Mouse (Mus musculus): ENCODE measurements around the gene Vill.

Gene Vill

DNA sequence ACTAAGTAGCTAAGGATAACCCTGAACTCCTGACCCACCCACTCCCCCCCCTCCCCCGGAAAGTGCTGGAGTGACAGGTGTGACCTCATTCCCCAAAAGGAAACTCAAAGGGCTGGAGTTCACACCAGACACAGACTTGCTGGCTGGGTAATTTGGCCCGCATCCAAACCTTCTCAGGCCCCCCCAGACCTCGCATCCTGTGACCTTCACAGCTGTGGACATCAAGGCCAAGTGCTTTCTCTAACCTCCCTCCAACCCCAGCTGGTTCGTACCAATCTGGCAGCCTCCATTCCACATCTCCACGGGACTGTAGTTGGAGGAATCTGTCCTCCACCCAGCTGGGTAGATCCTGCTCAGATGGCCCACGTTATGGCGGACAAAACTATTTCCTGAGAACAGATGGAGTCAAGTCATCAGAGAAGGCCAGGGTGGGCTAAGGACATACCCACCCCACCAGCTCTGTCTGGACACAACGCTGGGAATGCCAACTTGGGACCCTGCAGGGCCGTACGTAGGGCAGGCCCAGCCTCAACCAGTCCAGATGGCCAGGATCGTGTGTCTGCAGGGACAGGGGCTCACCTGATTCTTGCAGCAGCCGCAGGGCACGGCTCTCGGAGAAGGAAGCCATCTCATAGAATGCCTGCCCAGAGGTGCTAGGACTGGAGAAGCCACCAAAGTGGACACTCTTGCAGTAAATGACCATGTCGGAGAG is 20.8 kb downstream of the Vill start:
- intact Hi-C loops (cut with DNase I) = no loop called here

DNA sequence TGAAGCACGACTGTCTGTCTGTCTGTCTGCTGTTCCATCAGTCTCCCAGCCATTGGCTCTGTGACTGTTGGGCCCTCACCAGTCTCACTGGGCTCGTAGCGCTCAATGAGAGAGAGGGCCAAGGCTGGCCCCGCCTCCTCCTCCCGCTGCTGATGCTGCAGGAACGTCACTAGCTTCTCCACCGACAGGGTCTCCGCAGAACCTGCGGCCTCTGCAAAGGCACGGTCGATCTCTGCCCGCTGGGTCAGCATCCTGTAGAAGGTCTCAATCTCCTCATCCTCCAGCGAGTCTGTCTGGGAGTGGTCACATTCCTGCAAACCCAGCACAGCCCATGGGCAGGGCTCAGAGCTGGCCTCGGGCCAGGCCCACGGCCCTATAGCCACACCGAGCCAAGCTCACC is 23.1 kb downstream of the Vill start:
- intact Hi-C loops (cut with DNase I) = no loop called here

DNA sequence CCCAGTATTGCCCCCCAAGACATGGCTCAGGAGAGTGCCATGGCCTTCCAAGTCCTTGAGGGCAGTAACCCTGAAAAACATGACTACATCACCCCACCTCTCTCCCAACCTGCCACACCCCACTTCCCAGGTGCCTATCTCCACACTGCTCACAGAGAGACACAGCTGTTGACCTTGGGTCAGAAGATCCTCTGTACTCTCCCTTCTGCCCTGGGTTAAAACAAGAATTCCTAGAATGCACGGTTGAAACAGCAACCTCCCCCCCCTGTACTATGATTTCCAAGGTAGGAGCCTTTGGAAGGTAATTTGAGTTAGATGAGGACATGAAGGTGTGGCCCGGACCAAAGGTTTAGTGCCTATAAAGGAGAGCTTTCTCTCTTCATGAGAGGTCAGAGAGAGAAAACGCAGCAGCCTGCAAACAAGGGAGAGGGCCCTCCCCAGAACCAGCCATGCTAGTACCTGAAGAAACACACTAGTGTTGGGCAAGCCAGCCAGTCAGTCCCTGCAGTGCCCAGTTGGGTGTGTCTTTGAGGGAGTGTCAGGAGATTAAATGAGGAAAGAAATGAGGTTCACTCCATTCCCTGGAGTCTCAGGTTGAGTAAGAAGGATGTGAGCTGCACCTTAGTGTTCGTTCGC is 27.6 kb downstream of the Vill start:
- intact Hi-C loops (cut with DNase I) = no loop called here

DNA sequence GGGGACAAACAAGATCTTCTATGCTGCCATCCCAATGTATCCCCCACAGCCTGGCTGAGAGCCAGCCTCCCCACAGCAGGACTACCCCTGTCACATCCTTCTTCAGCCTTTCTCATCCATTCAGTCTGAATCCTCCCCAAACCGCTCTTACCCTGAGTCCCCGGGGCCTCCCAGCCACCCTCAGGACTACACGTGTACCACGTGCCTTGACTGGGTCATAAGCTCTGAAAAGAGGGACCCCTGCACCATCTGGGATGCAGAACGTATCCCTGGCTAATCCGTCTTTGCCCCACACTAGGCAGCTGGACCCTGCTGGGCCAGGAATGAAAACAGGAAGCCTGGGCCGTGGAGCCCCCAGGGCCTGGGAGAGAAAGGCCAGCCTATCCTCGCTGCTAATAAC is 29.5 kb downstream of the Vill start:
- intact Hi-C loops (cut with DNase I) = no loop called here

DNA sequence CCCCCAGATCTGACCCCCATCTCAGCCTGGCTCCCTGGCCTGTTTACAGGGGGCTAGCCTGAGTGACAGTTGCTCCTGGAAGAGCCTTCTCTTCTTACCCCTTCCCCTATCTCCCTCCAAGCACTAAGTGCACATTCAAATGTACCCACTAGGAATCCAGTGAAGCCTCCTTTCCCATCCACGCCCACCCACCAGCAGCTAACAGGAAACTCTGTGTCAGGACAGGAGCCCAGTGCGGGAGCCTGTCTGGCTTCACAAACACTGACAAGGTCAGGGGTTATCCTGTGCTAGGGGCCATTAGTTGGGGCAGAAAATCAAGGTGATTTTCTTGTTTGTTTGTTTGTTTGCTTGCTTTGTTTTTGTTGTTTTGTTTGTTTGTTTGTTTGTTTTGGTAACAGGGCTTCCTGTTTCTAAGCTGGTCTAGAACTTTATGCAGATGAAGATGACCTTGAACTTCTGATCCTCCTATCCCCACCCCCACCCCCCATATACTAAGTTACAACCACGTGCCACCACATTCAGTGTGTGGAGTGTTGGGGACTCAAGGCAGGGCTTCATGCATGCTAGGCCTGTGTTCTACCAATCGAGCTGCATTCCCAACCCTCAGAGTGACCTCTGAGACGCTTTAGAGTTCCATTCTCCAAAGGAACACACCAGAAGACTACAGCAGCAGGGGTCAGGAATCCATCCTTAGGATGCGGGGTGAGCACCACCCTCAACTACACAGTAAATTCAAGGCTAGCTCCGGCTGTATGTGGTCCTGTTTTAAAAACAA is 30.3 kb downstream of the Vill start:
- intact Hi-C loops (cut with DNase I) = no loop called here

GRCm38 (mm10) chr9:119083966-119084365 is 31.4 kb downstream of the Vill start:
- intact Hi-C loops (cut with DNase I) = no loop called here

GRCm38 (mm10) chr9:119086451-119086850 is 33.9 kb downstream of the Vill start:
- intact Hi-C loops (cut with DNase I) = no loop called here

GRCm38 (mm10) chr9:119087309-119087708 is 34.7 kb downstream of the Vill start:
- intact Hi-C loops (cut with DNase I) = no loop called here

DNA sequence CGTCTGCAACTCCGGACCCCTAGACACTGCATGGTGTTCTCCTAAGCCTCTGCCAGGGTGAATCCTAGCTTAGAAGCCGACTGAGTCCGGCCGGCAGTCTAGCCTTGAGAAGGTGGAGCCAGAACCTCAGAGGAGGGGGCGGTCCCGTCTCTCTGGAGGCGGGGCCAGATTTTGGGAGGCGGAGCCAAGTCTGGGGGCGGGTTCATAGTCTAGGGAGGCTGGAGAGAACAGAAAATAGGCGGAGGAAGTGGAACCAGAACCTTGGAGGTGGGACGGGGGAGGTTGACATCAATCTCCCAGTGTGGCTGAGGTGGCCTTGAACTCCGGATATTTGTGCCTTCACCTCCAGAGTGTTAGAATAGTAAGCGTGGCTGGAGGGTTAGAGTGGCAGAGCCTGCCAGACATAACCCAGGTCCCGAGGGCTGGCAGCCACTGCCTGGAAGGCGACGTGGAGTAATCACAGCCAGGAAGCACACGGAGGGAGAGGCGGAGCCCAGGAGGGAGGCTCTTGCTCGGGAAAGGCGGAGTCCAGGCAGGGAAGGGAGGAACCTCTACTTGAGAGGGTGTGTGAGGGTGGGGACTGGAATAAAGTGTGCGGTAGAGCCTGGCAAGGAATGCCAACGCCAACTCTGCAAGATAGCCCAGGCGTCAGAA is 35.7 kb downstream of the Vill start:
- intact Hi-C loops (cut with DNase I) = no loop called here

DNA sequence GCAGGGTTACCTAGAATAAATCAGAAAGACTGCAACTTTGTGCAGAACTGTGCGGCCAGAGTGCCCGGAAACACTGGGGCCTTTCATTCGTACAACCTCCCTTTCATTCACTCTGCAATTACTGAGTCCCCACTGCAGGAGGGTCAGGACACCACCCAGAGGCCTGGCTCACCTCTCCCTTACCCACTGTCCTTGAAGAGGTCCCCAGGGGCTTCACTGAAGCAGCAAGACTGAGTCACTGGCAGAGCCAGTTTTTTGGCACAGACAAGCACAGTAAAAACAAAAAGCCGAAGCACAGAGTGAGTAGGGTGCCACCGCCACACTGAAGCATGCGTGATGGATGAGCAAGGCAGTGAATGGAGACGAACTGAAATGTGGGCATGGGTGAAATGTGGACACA is 36.9 kb downstream of the Vill start:
- intact Hi-C loops (cut with DNase I) = no loop called here

- intact Hi-C loops (cut with DNase I) = no loop called here
Measured at GRCm38 (mm10) chr9:119090462-119090861, 37.9 kb downstream of the Vill start.

DNA sequence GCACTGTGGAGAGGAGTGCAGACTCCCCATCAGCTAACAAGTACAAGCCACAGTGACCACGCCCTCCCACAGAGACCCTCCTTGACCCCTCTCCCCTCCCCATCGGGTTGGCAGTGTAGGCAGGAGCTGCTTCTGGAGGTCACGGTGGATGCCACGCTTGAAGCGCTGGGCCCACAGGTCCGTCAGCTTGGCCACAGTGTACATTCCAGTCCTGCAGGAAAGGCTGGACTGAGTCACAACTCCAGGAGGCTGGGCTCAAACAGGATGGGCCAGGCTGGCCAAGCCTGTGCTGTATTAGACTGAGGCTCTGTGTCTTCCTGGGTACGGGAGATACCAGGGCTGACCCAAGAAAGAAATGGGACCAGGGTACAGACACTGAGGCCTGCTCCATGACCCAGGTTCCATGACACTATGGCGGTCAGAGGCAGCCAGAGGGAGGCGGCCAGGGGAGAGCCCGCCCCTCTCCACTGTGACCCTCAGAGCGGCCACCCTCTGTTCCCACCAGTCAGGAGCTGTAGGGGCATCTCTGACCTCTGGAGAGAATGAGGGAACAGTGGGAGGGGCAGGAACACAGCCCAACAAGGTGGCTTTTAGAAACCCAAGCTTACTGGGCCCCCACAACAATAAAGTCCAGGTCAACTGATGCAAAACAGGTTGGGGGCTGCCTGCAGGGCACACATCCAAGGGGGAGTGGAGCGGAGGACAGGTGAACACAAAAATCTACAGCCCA is 39.2 kb downstream of the Vill start:
- intact Hi-C loops (cut with DNase I) = no loop called here

DNA sequence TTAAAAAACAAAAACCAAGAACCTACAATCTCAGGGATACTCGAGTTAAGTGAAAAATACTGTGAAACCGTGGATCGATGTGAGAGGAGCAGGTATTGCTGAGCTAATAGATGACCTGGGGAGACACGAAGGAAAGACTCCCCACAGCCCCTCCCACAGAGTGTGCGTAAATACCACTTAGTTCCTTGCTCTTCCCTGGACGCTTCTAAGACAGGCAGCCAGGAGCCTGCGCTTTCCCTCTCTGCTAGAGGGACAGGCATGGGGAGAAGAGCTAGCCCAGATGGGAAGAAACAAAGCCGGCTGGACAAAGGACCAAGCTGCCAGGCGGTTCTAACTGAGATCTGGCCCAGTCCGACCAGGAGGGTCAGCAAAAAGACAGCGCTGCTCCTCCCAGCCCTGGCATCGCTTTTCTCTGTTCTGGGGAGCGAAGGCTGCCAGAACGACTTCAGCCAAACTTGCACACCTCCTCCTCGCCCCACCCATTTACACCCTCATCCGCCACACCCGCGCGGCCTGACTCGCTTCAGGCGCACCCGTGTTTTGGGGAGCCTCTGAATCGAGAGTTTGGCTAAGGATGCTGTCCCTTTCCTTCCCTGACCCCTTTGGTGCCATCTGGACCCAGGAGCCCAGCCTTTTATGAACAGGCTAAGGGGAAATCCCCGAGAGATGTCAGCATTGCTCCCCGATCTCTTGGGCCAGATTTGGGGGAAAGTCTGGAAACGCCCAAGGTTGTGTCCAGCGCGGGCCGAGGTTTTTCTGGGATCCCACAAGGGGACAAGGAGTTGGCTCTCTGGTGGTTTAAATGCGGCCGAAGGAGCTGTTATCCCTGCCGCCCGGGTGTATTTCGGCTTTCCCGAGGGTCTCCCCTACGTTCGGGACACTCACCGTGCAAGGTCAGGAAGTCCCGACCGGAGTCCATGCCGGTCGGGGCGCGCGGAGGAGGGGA is 40.2 kb downstream of the Vill start:
- intact Hi-C loops (cut with DNase I) = no loop called here

GRCm38 (mm10) chr9:119093419-119094295 is 41.1 kb downstream of the Vill start, which contains the start of gene Plcd1:
Plcd1 (minus strand) TSS chr9:119093502.
- intact Hi-C loops (cut with DNase I) = no loop called here

GRCm38 (mm10) chr9:119094462-119095109 is 42.0 kb downstream of the Vill start:
- intact Hi-C loops (cut with DNase I) = no loop called here

- intact Hi-C loops (cut with DNase I) = no loop called here
Measured at GRCm38 (mm10) chr9:119100177-119100898, 47.8 kb downstream of the Vill start.

- intact Hi-C loops (cut with DNase I) = no loop called here
Measured at GRCm38 (mm10) chr9:119101992-119102782, 49.6 kb downstream of the Vill start, which contains the start of gene Dlec1. Dlec1 (plus strand) TSS chr9:119102478.

Data from adrenal gland (tissue).